Mouse (Mus musculus): ENCODE data around the gene Trim2. TPM values are rescaled to one million over a fixed set of nuclear protein-coding genes. Genes with fewer than 3 reads are reported as not detected.

Trim2 gene
- polyA plus RNA-seq, 1 experiment from 2014 or later, result 36.4 TPM

GRCm38 (mm10) chr3:84258518-84259031, 48.1 kb downstream of the Trim2 start:
- DNase-seq (ENCODE audit: extremely low spot score, low spot score), result no peak
- Histone ChIP-seq H3K27ac (no peak overlapping the region), H3K4me1 (peaks cover 59% of the 10 kb centered on the region)

GRCm38 (mm10) chr3:84257989-84258517, 48.6 kb downstream of the Trim2 start:
- H3K36me3 ChIP-seq (replicated peaks), result no peaks in the 10 kb centered on the region
- no peak overlapping the region for H3K27ac ChIP-seq
- H3K9me3 ChIP-seq, result no peaks in the 10 kb centered on the region
- 42% methylated on average over 10 of the region's 10 CpGs for WGBS
- H3K4me1 ChIP-seq, result peaks cover 64% of the 10 kb centered on the region
- H3K4me3 ChIP-seq, result peak overlapping the region; percentile 77
- peaks cover 72% of the 10 kb centered on the region for H3K27me3 ChIP-seq (ENCODE audit: poor library complexity, severe bottlenecking)
- no peak for DNase-seq (ENCODE audit: extremely low spot score, low spot score)

More at GRCm38 (mm10) chr3:84258518-84259031, 48.1 kb downstream of the Trim2 start:
- Histone ChIP-seq H3K4me3 (peak overlapping the region; percentile 77), H3K9me3 (no peaks in the 10 kb centered on the region), H3K36me3 (replicated peaks) (no peaks in the 10 kb centered on the region), H3K27me3 (ENCODE audit: poor library complexity, severe bottlenecking) (peaks cover 72% of the 10 kb centered on the region)
- WGBS, result 10% methylated on average over 13 of the region's 13 CpGs

- no peaks in the 10 kb centered on the region for H3K36me3 ChIP-seq (replicated peaks)
- H3K4me3 ChIP-seq, result no peak overlapping the region
- no peaks in the 10 kb centered on the region for H3K9me3 ChIP-seq
- WGBS, result 92% methylated on average over 2 of the region's 2 CpGs
- peaks cover 41% of the 10 kb centered on the region for H3K27me3 ChIP-seq (ENCODE audit: poor library complexity, severe bottlenecking)
- 0 out of 2 replicates have a peak overlapping the region, but pooled peaks have one; percentile 15 for H3K27ac ChIP-seq
- no peak for DNase-seq (ENCODE audit: extremely low spot score, low spot score)
- H3K4me1 ChIP-seq, result peaks cover 45% of the 10 kb centered on the region
Measured at GRCm38 (mm10) chr3:84254520-84254878, 52.2 kb downstream of the Trim2 start.

GRCm38 (mm10) chr3:84253655-84254519, 52.8 kb downstream of the Trim2 start:
- no peaks in the 10 kb centered on the region for H3K36me3 ChIP-seq (replicated peaks)
- WGBS, result 42% methylated on average over 9 of the region's 9 CpGs
- H3K27me3 ChIP-seq (ENCODE audit: poor library complexity, severe bottlenecking), result peaks cover 41% of the 10 kb centered on the region
- no peak overlapping the region for H3K4me3 ChIP-seq
- no peak for DNase-seq (ENCODE audit: extremely low spot score, low spot score)
- H3K27ac ChIP-seq, result peak overlapping the region; percentile 15; the same call in 1 of the 2 replicates
- H3K9me3 ChIP-seq, result no peaks in the 10 kb centered on the region
- H3K4me1 ChIP-seq, result peaks cover 39% of the 10 kb centered on the region

GRCm38 (mm10) chr3:84252776-84253654, 53.7 kb downstream of the Trim2 start:
- WGBS, result 84% methylated on average over 11 of the region's 11 CpGs
- Histone ChIP-seq H3K36me3 (replicated peaks) (no peaks in the 10 kb centered on the region), H3K4me1 (peaks cover 30% of the 10 kb centered on the region), H3K4me3 (no peak overlapping the region), H3K27ac (peak overlapping the region; percentile 52; the same call in 1 of the 2 replicates), H3K27me3 (ENCODE audit: poor library complexity, severe bottlenecking) (peaks cover 36% of the 10 kb centered on the region), H3K9me3 (no peaks in the 10 kb centered on the region)
- DNase-seq (ENCODE audit: extremely low spot score, low spot score), result no peak

GRCm38 (mm10) chr3:84251721-84252120, 55.0 kb downstream of the Trim2 start:
- Histone ChIP-seq H3K36me3 (replicated peaks) (no peaks in the 10 kb centered on the region), H3K27ac (no peak overlapping the region), H3K4me1 (peaks cover 28% of the 10 kb centered on the region), H3K27me3 (ENCODE audit: poor library complexity, severe bottlenecking) (peaks cover 23% of the 10 kb centered on the region), H3K4me3 (no peak overlapping the region), H3K9me3 (no peaks in the 10 kb centered on the region)
- DNase-seq (ENCODE audit: extremely low spot score, low spot score), result no peak
- WGBS, result 91% methylated on average over 4 of the region's 4 CpGs

- H3K27me3 ChIP-seq (ENCODE audit: poor library complexity, severe bottlenecking), result peaks cover 14% of the 10 kb centered on the region
- H3K4me3 ChIP-seq, result no peak overlapping the region
- H3K36me3 ChIP-seq (replicated peaks), result no peaks in the 10 kb centered on the region
- no peaks in the 10 kb centered on the region for H3K9me3 ChIP-seq
- H3K4me1 ChIP-seq, result peaks cover 28% of the 10 kb centered on the region
- no peak for DNase-seq (ENCODE audit: extremely low spot score, low spot score)
- 95% methylated on average over 7 of the region's 7 CpGs for WGBS
- no peak overlapping the region for H3K27ac ChIP-seq
Measured at GRCm38 (mm10) chr3:84250275-84250674, 56.4 kb downstream of the Trim2 start.

- WGBS, result 80% methylated on average over 8 of the region's 8 CpGs
Measured at GRCm38 (mm10) chr3:84247789-84248188, 58.9 kb downstream of the Trim2 start.

GRCm38 (mm10) chr3:84246421-84246861, 60.2 kb downstream of the Trim2 start:
- H3K36me3 ChIP-seq (replicated peaks), result no peaks in the 10 kb centered on the region
- H3K27ac ChIP-seq, result no peak overlapping the region
- peaks cover 4% of the 10 kb centered on the region; the same call in 1 of the 2 replicates for H3K27me3 ChIP-seq (ENCODE audit: poor library complexity, severe bottlenecking)
- 89% methylated on average over 7 of the region's 7 CpGs for WGBS
- no peaks in the 10 kb centered on the region for H3K9me3 ChIP-seq
- no peak overlapping the region for H3K4me3 ChIP-seq
- H3K4me1 ChIP-seq, result no peaks in the 10 kb centered on the region
- DNase-seq (ENCODE audit: extremely low spot score, low spot score), result no peak

More at GRCm38 (mm10) chr3:84247789-84248188, 58.9 kb downstream of the Trim2 start:
- Histone ChIP-seq H3K27ac (no peak overlapping the region), H3K27me3 (ENCODE audit: poor library complexity, severe bottlenecking) (peaks cover 6% of the 10 kb centered on the region; the same call in 1 of the 2 replicates), H3K9me3 (no peaks in the 10 kb centered on the region), H3K36me3 (replicated peaks) (no peaks in the 10 kb centered on the region), H3K4me3 (no peak overlapping the region), H3K4me1 (peaks cover 5% of the 10 kb centered on the region)
- DNase-seq (ENCODE audit: extremely low spot score, low spot score), result no peak

GRCm38 (mm10) chr3:84243116-84243515, 63.6 kb downstream of the Trim2 start:
- no peak for DNase-seq (ENCODE audit: extremely low spot score, low spot score)
- no peaks in the 10 kb centered on the region for H3K36me3 ChIP-seq (replicated peaks)
- no peaks in the 10 kb centered on the region for H3K4me1 ChIP-seq
- no peaks in the 10 kb centered on the region; the same call in 1 of the 2 replicates for H3K9me3 ChIP-seq
- H3K4me3 ChIP-seq, result no peak overlapping the region
- H3K27me3 ChIP-seq (ENCODE audit: poor library complexity, severe bottlenecking), result peaks cover 2% of the 10 kb centered on the region; the same call in 1 of the 2 replicates
- no peak overlapping the region for H3K27ac ChIP-seq
- 83% methylated on average over 3 of the region's 3 CpGs for WGBS

GRCm38 (mm10) chr3:84242497-84242896, 64.2 kb downstream of the Trim2 start:
- Histone ChIP-seq H3K9me3 (no peaks in the 10 kb centered on the region; the same call in 1 of the 2 replicates), H3K36me3 (replicated peaks) (no peaks in the 10 kb centered on the region)

GRCm38 (mm10) chr3:84241098-84241497, 65.6 kb downstream of the Trim2 start:
- 95% methylated on average over 4 of the region's 4 CpGs for WGBS
- DNase-seq (ENCODE audit: extremely low spot score, low spot score), result no peak
- no peaks in the 10 kb centered on the region for H3K4me1 ChIP-seq
- H3K27ac ChIP-seq, result no peak overlapping the region
- H3K36me3 ChIP-seq (replicated peaks), result no peaks in the 10 kb centered on the region
- H3K9me3 ChIP-seq, result no peaks in the 10 kb centered on the region; the same call in 1 of the 2 replicates
- no peaks in the 10 kb centered on the region for H3K27me3 ChIP-seq (ENCODE audit: poor library complexity, severe bottlenecking)
- no peak overlapping the region for H3K4me3 ChIP-seq

More at GRCm38 (mm10) chr3:84242497-84242896, 64.2 kb downstream of the Trim2 start:
- Histone ChIP-seq H3K4me1 (no peaks in the 10 kb centered on the region), H3K27me3 (ENCODE audit: poor library complexity, severe bottlenecking) (no peaks in the 10 kb centered on the region; the same call in 1 of the 2 replicates), H3K4me3 (no peak overlapping the region), H3K27ac (no peak overlapping the region)
- no peak for DNase-seq (ENCODE audit: extremely low spot score, low spot score)
- WGBS, result 90% methylated on average over 4 of the region's 4 CpGs
